Mouse (Mus musculus) liver, adult 2 months (tissue): ENCODE data around the gene Nf2. TPM values are rescaled to one million over a fixed set of nuclear protein-coding genes. Genes with fewer than 3 reads are reported as not detected.
A peak's percentile ranks its signal among the peaks of the same experiment; 100 is the strongest.

ENCODE experiments used
- DNase-seq: peaks from one replicate; pipeline ENCODE4 v3.0.0-alpha.2; 2011; ENCODE audit warnings: low read depth, low spot score; ENCODE audit errors: extremely low read depth
- H3K27ac ChIP-seq: fragments of 200-500 bp; replicated peaks from 2 replicates; pipeline ENCODE4 v1.5.1; 2012; ENCODE audit warnings: low read depth, mild to moderate bottlenecking, control low read depth, inconsistent platforms, low read length; ENCODE audit not compliant: insufficient read depth
- H3K27me3 ChIP-seq: fragments of 200-500 bp; 2 replicates; pipeline ENCODE4 v1.6.1; 2012; ENCODE audit warnings: mild to moderate bottlenecking, moderate library complexity, low read length, inconsistent platforms; ENCODE audit not compliant: control insufficient read depth, insufficient read depth
- H3K36me3 ChIP-seq: fragments of 200-500 bp; 2 replicates; pipeline ENCODE4 v1.6.1; 2012; ENCODE audit warnings: low read length, inconsistent platforms; ENCODE audit not compliant: control insufficient read depth, insufficient read depth
- H3K4me1 ChIP-seq: fragments of 200-500 bp; 2 replicates; pipeline ENCODE4 v1.6.1; 2011; ENCODE audit warnings: low read length; ENCODE audit not compliant: control insufficient read depth, insufficient read depth
- H3K4me3 ChIP-seq: fragments of 200-500 bp; 2 replicates; pipeline ENCODE4 v1.5.1; 2011; ENCODE audit warnings: low read depth, mild to moderate bottlenecking, control low read depth, low read length, moderate library complexity; ENCODE audit not compliant: insufficient read depth
- H3K79me2 ChIP-seq: fragments of 200-500 bp; 2 replicates; pipeline ENCODE4 v1.6.1; 2012; ENCODE audit warnings: inconsistent platforms, mild to moderate bottlenecking, low read length, moderate library complexity; ENCODE audit not compliant: control insufficient read depth, insufficient read depth
- H3K9ac ChIP-seq: fragments of 200-500 bp; 2 replicates; pipeline ENCODE4 v1.6.1; 2012; ENCODE audit warnings: low read depth, mild to moderate bottlenecking, control low read depth, inconsistent platforms, low read length
- CTCF ChIP-seq: fragments of 200-500 bp; IDR thresholded peaks from 2 replicates; pipeline ENCODE4 v1.5.1; 2011; ENCODE audit warnings: low read depth, low read length, control low read depth
- POLR2A ChIP-seq: fragments of 200-500 bp; IDR thresholded peaks from 2 replicates; pipeline ENCODE4 v1.6.1; 2011; ENCODE audit warnings: low read length, control low read depth; ENCODE audit not compliant: insufficient read depth; ENCODE audit errors: extremely low read depth
- WGBS: fragments of 180-500 bp; shearing (Covaris S2); methylation state at CpG from one replicate; pipeline ENCODE4 v1.1.7; 2018; 5-methylcytosine and 5-hydroxymethylcytosine counted together
- polyA plus RNA-seq: library from polyadenylated mRNA; depleted of rRNA; stranded (reverse); fragments of >200 nt; gene quantifications from 2 replicates; pipeline ENCODE4 v1.2.3, GENCODE M21; 2012
- total RNA-seq: library from RNA; depleted of rRNA; stranded (reverse); fragments of >200 nt; gene quantifications from 2 replicates; pipeline ENCODE4 v1.2.3, GENCODE M21; 2014

Nf2 gene
- total and polyA plus RNA-seq, 2 experiments: 11.1 to 16.4 TPM

DNA sequence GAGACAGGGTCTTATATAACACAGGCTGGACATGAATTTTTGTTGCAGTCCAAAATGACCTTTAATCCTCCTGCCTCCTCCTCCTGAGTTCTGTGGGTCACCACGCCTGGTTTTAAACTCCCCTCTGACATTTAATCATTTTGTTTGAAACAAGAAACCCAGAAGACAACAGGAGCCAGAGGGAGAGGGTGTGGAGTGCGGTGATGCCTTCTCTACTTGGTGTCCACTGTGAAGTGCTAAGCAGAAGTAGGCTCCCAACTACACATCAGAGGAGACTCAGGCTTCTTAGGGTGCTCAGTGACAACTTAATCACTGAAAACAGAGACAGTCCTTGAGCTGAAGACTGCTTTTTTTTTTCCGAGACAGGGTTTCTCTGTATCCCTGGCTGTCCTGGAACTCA, 68.4 kb downstream of the Nf2 start:
- Histone ChIP-seq H3K4me1 (no peaks in the 10 kb centered on the region), H3K27ac (no peak overlapping the region), H3K9ac (no peak overlapping the region), H3K36me3 (peaks cover 28% of the 10 kb centered on the region), H3K4me3 (no peak overlapping the region), H3K79me2 (no peaks in the 10 kb centered on the region), H3K27me3 (no peaks in the 10 kb centered on the region)
- DNase-seq: no peak
- TF ChIP-seq POLR2A: no peak
- TF ChIP-seq CTCF: no peak
- WGBS: 82% methylated on average over 3 of the region's 3 CpGs

DNA sequence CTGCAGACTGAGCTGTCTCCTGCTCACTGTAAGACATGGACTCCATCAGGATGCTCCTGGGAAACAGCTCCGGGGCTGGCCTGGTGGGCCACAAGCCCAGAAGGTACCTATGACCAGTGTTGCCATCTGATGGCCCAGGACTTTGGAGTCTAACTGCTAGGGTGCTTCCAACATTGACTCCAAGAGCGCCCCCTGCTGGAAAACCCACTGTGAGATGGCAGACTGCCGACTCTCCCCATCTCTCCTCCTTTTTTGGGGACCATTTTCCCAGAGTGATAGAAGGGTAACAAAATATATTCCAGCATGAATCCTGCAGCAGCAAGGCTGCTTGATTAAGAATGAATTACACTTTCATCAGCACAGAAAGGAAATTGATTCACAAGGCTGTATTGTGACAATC, 76.4 kb downstream of the Nf2 start:
- TF ChIP-seq POLR2A: no peak
- TF ChIP-seq CTCF: peak; percentile 73
- Histone ChIP-seq H3K27me3 (no peaks in the 10 kb centered on the region), H3K9ac (no peak overlapping the region), H3K4me3 (no peak overlapping the region), H3K79me2 (no peaks in the 10 kb centered on the region), H3K27ac (no peak overlapping the region), H3K4me1 (no peaks in the 10 kb centered on the region), H3K36me3 (no peaks in the 10 kb centered on the region; the same call in 1 of the 2 replicates)
- WGBS: 32% methylated on average over 3 of the region's 3 CpGs
- DNase-seq: peak; percentile 35

DNA sequence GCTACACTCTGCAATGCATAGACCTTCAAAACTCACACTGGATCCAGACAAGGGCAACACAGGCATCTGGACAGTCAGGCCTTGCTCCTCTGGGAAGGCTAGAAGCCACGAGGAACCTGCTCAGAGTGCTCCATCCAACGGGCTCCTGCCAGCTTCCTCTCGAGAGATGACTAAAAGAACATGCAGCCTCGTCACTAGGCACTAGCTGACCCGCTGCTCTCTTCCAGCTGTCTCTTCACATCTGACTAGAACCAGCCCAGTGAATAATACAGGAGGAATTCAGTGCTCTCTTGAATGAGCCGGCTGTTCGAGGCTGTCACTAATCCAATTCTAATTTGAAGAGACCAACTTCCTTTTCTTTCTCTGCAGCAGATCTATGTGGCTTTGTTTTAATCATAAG, 77.6 kb downstream of the Nf2 start:
- WGBS: 86% methylated on average over 7 of the region's 7 CpGs
- no peaks in the 10 kb centered on the region for H3K27me3 ChIP-seq
- no peak overlapping the region for H3K4me3 ChIP-seq
- H3K36me3 ChIP-seq: no peaks in the 10 kb centered on the region; the same call in 1 of the 2 replicates
- TF ChIP-seq CTCF (no peak), POLR2A (no peak)
- H3K27ac ChIP-seq: no peak overlapping the region
- no peak for DNase-seq
- no peaks in the 10 kb centered on the region for H3K4me1 ChIP-seq
- H3K9ac ChIP-seq: no peak overlapping the region
- no peaks in the 10 kb centered on the region for H3K79me2 ChIP-seq

DNA sequence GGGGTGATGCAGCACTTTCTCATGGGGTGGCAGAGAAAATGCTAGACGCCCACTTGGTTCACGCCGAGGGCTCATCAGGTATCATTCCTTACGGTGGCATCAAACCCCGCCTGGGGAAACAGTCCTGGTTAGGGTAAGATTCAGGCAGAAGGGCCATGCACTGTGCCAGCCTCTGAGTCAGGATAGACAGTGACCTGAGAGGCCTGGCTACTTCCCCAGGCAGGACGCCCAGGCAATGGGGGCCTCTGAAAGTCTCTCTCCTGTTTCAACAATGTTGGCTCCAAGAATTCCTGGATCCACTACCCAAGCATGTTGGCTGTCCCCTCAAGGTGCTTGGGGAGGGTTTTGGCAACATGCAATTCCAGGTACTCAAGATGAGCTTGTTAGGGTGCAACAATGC, 79.5 kb downstream of the Nf2 start:
- H3K27ac ChIP-seq: no peak overlapping the region
- no peak for TF ChIP-seq CTCF
- TF ChIP-seq POLR2A: no peak
- H3K9ac ChIP-seq: no peak overlapping the region

DNA sequence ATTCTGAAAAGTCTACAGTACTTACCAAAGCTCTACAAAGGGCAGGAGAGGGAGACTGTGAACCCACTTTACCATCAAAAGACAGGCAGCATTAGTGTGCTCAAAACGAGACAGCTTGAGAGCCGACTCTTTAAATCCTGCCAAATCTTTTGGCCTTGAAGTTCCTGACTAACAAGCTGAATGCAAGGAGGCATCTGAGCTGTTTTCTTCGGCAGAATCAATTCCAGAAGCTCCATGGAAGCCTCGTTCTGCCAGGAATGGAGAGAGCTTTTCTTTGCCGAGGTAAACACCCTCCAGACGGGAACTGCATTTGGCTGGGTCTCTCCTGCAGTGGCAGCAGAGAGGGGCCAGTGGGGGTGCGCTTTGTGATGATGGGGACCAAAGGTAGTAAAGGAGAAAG, 80.0 kb downstream of the Nf2 start:
- WGBS: 84% methylated on average over 7 of the region's 7 CpGs
- H3K36me3 ChIP-seq: no peaks in the 10 kb centered on the region; the same call in 1 of the 2 replicates
- no peaks in the 10 kb centered on the region for H3K27me3 ChIP-seq
- H3K79me2 ChIP-seq: no peaks in the 10 kb centered on the region
- DNase-seq: no peak
- H3K4me3 ChIP-seq: no peak overlapping the region
- no peak overlapping the region for H3K9ac ChIP-seq
- TF ChIP-seq CTCF (no peak), POLR2A (no peak)
- H3K4me1 ChIP-seq: no peaks in the 10 kb centered on the region
- no peak overlapping the region for H3K27ac ChIP-seq

More for the DNA sequence above, 79.5 kb downstream of the Nf2 start:
- no peak for DNase-seq
- no peaks in the 10 kb centered on the region; the same call in 1 of the 2 replicates for H3K36me3 ChIP-seq
- H3K4me1 ChIP-seq: no peaks in the 10 kb centered on the region
- no peaks in the 10 kb centered on the region for H3K27me3 ChIP-seq
- H3K79me2 ChIP-seq: no peaks in the 10 kb centered on the region
- no peak overlapping the region for H3K4me3 ChIP-seq
- WGBS: 93% methylated on average over 6 of the region's 6 CpGs

DNA sequence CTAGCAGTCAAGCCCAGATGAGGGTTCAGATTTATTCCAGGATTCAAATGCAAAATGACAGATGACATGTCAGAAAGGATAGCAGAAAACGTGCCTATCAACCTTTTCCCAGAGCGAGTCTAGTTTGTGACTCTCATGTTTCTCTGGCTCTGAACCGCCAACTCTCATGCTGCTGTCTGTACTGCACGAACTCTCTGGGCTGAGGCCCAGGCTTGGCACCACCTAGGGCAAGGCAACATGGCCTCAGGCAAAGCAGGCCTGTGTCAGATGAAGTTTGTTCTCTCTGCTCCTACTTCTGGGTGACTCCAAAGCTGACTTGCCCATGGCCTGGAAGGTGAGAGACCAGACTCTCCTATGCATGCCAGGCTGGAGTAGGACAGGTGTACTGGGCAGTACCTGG, 80.9 kb downstream of the Nf2 start:
- no peaks in the 10 kb centered on the region for H3K4me1 ChIP-seq
- no peak overlapping the region for H3K27ac ChIP-seq
- WGBS: 77% methylated on average over 4 of the region's 4 CpGs
- H3K27me3 ChIP-seq: no peaks in the 10 kb centered on the region
- TF ChIP-seq CTCF (no peak), POLR2A (no peak)
- no peak overlapping the region for H3K9ac ChIP-seq
- H3K79me2 ChIP-seq: no peaks in the 10 kb centered on the region
- no peak for DNase-seq
- no peak overlapping the region for H3K4me3 ChIP-seq
- H3K36me3 ChIP-seq: no peaks in the 10 kb centered on the region; the same call in 1 of the 2 replicates
